Mouse (Mus musculus): ENCODE measurements at regions not wholly inside any gene's neighbourhood (a gene's known extent, or its start where the extent isn't known, plus 50 kb on each side); places are given as distances from the start of the nearest gene placed in this dataset.

DNA sequence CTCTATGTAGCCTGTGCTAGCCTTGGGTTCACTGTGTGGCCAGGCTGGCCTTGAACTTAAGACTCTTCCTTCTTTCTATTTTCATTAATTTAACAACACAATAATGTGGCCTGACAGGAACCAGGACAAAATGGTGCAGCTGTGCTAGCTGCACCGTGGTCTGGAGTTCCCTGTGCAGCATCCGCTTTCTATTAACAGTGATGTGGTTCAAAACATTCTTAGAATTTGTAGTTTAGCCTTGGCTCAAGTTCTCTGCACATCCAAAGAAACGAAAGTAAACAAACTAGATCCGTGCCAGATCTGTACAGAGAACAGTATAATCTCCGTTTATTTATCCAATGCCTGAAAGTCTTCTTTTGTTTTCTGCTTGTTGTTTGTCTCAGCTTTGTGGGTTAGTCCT, 88.5 kb downstream of the Irx1 start:
- no peak for DNase-seq (ENCODE audit: inconsistent age in 2 of 2, low spot score in 1 of 2)

DNA sequence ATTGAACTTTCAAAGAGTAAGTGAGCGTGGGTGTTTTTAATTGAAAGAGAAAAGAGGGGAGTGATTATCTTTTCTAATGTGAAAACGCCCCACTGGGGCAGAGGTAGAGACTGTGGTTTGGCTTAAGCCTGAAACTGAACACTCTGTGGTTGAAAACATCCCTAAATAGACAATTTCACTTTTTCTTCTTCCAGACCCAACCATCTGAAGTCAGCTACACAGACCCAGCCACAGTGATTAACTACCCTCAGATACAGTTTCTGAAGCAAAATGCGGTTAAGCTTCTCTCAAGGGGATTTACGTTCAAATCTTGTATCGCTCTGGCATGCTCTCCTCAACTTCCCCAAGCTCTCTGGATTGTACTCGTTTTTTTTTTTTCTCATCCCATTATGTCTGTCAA, 94.8 kb downstream of the Irx1 start:
- no peak for DNase-seq (ENCODE audit: inconsistent age in 2 of 2, low spot score in 1 of 2)

DNA sequence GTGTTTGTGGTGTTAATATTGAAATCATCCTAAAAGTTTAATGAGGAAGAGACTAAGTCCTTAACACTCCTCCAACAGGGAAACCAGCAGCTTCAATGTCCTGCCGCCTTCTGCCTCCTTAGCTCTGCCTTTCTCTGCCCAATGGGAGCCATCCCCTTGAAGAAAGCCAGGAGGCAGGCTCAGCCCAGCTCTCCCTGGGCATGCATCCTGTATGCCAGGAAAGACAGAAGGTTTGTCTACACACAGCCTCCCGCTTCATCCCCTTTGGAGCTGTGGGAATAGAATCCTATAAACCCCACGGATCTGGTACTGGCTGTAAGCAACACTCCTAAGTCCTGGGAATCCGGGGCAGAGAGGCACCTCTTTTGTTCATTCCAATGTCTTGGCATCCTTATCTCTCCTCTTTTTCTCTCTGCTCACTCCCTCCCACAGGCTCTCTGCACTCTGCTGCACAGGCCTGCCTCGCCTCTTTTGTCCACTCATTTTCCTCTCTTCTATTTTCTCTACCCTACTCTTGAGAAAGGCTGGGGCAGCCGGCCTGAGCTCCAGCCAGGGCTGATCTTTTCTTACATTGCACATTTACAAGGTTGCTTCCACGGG, 110.0 kb downstream of the Irx1 start:
- DNase-seq (ENCODE audit: inconsistent age in 2 of 2, low spot score in 1 of 2): no peak

DNA sequence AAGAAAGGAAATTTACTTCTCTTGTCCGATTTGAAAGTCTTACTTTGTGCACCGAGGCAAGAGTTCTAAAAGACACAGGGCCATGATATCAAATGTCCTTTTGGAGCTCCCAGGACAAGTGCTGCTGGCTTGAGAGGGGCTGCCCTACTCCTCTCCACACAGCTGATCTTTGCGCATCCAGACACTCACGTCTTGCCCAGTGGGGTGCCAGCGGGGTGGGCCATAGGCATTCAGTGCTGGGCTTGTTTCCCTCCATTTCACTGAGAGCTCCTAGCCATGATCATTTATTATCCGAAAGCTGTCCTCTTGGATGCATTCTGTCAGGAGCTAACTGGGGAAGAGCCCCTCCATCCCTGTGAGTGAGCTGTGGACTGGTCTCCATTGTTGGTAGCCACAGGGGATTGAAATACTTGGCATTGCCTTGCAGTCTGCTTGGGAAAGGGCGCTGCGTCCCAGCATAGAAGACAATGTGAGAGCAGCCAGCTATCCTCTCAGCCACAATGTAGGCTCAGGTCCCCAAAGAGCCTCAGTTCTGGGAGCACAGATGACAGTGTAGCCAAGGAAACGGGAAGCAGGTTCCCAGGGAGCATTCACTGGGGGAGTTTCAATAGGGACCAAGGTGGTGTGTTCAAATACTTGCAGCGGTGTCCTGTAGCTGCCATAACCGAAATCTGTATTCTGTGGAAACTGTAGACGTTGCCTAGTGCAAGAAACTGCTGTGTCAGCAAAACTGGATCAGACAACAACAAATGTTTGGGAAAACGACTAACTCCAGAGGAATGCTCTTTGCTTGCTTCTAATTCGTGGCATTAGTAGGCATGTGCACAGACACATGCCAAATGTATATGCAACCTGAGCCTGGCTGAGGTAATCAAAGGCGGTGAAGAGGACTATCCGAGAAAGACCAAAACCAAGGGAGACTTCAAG, 159.2 kb downstream of the Irx1 start:
- DNase-seq (ENCODE audit: inconsistent age in 2 of 2, low spot score in 1 of 2): no peak

DNA sequence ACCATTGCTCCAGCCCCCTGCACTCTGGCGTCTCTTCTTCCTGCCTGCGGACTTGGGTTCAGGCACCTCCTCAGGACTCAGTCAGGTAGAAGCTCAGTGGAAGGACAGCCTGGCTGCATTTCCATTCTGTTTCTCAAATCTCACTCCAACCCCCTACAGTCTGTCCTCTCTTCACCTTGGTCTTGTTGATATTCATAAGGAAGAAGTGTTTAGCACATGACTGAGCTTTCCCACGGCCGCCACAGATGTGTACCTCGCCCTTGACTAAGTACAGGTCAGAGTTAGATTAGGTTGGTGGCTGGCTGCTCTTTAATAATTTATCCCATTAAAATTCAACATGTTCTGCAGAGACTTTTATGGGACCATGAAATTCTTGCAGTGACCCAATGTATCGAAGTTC, 165.2 kb downstream of the Irx1 start:
- DNase-seq (ENCODE audit: inconsistent age in 2 of 2, low spot score in 1 of 2): no peak

DNA sequence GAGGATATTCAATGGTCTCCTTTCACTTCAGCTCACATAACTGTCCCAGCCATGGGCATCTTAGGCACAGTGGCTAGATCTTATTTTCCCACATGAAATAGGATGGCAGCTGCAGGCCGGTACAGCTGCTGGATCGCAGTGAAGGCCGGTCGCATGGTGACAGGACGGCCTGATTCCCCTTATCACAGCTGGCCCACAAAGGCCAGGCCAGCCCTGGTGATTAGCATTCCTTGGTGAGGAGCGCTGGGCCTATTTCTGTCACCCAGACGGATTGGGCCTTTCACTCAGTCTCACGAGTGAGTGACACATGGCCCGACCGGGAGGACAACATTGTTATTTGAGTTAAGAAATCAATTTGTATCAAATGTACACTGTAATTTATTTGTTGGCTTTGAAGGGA, 178.8 kb downstream of the Irx1 start:
- DNase-seq (ENCODE audit: inconsistent age in 2 of 2, low spot score in 1 of 2): no peak

DNA sequence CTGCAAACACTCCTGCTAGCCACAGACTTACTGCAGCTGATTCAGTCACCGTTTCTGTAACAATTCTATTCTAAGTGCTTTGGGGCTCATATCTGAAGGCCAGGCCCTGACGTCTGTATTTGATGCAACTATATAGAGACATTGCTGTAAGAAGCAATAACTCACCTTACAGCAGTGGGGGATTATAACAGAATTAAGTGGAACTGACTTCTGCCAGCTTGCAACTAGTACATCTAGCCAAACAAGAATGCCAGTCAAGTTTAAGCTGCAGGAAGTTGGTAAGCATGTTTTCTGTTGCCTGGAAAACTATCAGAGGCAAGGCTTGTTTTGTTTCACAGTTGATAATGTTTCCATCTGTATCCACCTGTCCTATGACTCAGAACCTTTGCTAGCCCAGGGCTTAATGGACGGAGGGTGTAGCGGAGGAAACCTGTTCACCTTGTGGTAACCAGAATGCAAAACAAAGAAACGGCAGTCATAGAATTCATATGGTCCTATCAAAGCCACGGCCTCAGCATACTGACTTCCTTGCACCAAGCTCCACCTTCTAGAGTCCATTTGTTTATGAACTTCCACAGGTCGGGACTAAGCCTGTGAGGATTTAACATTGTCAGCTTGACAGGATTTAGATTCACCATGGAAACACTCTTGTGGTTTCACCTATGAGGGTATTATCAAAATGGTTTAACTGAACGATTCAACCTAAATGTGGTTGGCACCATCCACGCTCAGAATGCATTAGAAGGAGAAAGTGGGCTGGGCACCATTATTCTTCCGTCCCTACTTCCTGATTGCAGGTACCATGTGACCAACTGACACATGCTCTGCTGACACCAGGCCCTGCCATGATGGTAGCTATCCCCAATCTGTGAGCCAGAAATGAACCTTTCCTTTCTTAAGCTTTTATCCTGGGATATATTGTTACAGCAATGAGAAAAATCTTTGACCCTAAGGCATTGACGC, 216.2 kb downstream of the Irx1 start:
- no peak for DNase-seq (ENCODE audit: inconsistent age in 2 of 2, low spot score in 1 of 2)

DNA sequence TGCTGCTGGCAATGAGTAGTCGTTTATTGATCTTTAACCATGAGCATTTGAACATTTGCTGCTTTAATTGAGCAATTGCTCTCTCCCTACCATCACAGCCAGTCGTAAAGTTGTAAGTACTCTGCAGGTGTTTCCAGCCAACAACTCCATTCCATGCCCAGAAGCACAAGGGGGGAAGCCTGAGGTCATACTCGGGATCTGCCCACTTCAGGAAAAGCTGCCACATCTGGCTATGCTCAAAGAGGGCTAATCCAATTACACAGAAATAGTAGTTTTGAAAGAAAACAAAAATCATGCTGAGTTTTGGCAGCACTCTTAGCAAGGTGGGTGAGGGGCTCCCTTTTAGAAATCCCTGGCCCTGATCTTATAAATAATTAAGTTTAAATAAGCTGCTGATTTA, 217.0 kb downstream of the Irx1 start:
- no peak for DNase-seq (ENCODE audit: inconsistent age in 2 of 2, low spot score in 1 of 2)

DNA sequence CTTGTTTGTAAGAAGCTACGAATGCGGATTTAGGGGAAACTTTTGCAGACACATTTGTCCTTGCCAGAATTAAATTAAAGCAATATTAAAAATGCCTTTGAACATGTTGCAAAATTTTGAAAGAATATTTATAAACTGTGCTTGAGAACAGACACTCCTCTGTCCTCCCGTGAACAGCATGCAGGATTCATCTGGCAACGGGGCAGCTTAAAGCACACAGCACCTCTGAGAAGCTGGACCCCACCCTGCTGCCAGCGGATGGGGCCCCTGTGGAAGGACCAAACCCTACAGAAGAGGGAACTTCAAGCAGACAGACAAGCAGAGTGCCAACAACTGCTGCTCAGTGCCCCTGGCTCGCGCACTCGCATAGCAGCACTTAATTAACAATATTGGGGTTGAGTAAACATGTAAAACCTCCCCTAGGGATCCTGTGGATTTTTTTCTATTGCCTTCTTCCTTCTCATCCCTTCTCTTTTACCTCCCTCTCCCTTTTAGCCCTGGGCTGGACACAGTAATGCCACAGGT, 226.6 kb downstream of the Irx1 start:
- no peak for DNase-seq (ENCODE audit: inconsistent age in 2 of 2, low spot score in 1 of 2)

DNA sequence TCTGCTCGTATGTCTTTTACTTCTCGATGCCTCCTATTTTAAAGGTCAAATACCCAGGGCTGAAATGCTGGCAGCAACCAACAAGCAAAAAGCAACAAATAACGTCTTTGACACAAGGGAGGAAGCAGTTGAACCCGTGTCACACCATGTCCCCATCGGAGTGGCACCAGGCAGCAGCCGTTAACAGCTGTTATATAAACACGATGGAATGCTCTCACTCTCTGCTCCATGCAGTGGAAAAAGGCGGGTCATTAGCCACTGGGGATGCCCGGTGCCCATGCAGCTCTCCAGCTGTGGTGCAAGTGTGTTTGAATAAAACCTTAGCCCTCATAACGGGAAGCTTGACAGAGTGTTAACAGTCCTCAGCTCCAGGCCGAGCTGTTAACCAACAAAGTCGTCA, 229.3 kb downstream of the Irx1 start:
- no peak for DNase-seq (ENCODE audit: inconsistent age in 2 of 2, low spot score in 1 of 2)

DNA sequence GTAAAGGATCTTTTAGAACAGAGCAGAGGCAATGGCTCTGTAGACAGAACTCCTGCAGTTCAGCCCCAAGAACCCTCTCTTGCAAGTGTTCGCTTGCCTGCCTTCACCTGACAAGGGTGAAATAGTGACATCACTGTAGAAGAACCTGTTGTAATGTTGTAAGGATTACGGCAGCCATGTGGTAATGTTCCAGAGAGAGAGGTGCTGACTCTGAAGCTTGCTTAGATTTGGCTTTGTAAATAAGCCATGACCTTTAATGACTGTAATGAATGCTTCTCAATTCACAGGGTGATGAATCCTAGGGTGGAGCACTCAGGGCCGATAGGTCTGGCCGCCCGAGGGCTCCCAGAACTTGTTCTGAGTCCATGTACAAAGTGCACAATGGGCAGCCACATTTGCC, 230.2 kb downstream of the Irx1 start:
- no peak for DNase-seq (ENCODE audit: inconsistent age in 2 of 2, low spot score in 1 of 2)

DNA sequence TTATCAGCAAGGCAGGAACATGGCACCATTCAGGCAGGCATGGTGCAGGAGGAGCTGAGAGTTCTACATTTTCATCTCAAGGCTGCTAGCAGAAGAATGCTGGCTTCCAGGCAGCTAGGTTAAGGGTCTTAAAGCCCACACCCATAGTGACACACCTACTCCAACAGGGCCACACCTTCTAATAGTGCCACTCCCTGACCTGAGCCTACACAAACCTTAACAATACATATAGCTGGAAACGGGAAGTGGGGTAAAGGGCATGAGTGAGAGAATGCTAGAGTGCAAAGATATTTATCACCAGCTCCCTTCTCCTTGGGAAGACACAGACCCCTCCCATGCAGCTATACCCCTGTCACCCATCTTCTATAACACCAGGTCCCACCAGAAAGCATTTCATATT, 230.6 kb downstream of the Irx1 start:
- DNase-seq (ENCODE audit: inconsistent age in 2 of 2, low spot score in 1 of 2): no peak

DNA sequence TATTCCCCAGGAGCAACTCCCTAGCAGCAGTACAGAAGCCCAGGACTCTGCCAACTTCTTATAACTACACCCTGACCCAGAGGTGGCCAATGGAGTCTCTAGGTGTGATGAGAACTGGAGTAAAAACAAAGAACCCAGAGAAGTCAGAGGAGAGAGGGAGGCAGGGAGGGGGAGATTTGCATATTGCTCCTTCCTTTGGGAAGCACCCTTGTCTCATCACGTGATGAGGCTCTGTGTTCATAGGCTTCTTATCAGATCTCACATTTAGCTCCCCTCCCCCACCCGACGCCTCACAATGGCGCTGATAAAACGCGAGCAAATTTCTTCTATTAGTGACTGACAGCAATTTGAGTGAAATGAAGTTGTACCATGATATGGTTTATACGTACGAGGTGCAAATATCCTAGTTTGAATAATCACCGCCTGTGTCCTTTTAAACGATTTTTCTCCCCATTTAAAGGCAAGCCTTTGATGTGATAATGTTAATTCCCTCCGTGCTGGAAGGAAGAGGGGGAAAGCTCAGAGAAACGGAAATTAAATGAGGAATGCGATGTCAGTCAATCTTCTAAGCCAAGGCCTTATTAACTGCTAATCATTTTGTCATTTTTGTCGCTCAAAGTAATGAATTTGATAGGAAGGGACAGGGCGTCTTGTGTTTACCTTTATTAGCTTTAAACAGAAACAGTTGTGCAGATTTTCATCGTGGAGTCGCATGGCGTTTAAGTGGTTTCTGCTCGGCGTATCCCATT, 273.3 kb downstream of the Irx1 start:
- no peak for DNase-seq (ENCODE audit: inconsistent age in 2 of 2, low spot score in 1 of 2)

DNA sequence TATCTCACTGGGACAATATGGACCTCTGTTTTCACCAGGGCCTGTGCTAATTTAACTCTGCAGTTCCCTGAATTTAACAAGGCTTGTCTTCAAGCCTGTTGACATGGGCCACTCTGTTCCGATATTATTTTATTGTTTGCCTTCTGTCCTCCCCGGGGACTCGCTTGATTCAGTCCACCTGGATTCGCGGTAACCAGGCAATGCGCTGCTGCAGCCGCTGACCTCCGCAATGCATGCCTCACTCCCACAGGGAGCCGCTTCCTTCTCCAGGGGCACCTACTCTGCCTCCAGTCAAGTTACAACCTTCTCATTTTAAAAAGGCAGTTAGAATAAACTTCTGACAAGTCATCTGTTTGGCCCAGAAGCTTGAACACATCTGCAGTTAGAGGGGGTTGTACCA, 274.3 kb downstream of the Irx1 start:
- DNase-seq (ENCODE audit: inconsistent age in 2 of 2, low spot score in 1 of 2): no peak

DNA sequence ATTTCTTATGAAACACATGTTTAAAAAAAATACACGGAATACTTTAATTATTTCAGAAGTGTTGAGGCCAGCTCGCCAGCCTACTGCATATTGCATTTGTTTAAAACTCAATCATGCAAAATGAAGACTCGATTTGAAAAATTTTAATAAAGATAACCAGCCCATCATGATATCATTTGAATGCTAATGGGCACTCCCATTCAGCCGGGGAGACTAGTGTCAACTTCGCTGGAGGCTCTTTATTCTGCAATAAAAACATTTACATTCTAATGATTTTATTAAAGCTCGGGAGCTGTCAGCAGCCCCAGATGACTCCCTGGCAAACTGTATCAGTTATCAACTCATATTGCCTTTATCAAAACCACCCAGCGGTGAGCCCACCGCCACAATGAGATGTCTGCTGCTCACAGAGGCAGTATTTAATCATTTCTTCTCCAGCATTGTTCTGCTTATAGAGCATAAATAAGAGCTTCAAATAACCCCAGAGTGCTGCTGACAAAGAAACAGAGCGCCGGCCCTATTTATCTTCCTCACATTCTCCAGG, 287.4 kb downstream of the Irx1 start:
- no peak for DNase-seq (ENCODE audit: inconsistent age in 2 of 2, low spot score in 1 of 2)

DNA sequence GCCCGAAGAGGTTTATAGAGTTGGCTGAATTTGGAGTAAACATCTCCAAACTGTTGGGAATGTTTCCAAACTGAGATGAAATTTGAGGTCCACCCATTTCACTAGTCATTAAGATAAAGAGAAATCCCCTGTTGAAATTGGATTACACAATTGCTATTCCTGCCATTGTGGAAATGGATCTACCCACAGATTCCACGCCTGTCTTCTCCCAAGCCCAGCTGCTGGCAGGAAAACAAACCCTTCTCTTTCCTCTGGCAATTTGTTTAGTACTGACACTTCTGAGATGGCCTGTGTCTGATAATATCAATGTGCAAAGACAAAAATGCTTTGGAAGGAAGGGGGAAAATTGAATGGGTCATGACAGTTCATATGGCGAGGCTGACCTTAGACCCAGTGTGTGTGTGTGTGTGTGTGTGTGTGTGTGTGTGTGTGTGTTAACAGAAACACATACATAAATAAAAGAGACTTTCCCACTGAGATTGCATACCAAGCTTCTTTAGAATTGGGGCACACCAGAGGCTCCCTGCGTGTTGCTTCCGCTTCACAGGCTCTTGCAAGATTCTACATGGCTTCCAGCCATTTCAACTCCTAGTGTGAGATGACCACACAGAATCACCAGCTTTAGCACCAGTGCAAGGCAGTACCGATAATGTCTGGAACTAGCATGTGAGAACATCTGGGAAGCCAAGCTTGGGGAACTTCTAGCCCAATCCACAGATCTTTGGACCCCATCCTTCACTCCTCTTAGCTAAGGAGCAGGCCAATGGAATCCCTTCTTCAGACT, 293.4 kb downstream of the Irx1 start:
- no peak for DNase-seq (ENCODE audit: inconsistent age in 2 of 2, low spot score in 1 of 2)

DNA sequence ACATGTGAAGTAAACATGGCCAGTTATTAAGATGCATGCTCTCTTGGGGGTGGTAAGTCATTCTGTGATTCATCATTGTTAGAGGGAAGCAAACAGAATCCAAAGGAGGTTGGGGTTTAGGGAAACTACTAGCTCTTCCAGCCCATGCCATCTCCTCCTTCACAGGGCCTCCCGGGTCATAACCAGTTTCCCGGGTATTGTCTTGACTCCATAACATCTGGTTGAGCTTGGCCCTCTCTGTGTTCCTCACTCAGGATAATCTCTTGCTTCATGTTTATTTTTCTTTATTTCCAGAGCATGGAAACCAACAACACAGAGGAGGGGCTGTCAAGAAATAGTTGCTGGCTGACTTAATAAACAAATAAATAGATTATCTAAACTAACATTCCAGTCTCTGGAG, 295.3 kb downstream of the Irx1 start:
- no peak for DNase-seq (ENCODE audit: inconsistent age in 2 of 2, low spot score in 1 of 2)

DNA sequence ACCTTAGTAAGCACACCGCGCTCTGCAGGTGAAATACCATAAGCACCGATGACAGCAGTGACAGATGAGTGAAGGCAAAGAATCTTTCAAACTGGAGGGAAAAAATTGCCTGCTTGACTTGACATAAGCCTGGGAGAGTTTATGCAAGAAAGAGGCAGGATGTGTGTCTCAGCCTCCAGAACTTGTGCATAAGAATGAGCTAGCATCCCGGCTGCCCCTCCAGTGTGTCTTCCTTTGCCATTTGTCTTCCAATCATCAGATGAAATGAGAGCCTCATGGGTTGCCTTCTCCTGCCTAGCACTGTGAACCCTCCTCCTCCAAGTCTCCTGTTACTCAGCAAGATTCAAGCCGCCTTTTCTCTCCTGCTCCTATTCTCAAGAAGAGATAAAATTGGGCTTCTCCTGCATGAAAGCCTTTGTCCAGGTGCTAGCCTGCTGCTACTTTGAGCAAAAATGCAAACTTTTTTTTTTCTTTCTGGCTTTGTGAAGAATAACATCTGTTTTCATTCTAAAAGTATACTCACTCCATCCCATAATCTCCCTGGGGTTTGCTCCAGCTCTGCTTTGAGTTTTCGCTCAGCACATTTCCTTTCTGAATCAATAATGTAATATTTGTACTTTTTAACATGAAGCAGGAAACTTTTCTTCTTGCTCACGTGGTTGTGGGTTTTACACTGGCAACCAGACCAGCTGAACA, 298.2 kb downstream of the Irx1 start:
- DNase-seq (ENCODE audit: inconsistent age in 2 of 2, low spot score in 1 of 2): no peak

DNA sequence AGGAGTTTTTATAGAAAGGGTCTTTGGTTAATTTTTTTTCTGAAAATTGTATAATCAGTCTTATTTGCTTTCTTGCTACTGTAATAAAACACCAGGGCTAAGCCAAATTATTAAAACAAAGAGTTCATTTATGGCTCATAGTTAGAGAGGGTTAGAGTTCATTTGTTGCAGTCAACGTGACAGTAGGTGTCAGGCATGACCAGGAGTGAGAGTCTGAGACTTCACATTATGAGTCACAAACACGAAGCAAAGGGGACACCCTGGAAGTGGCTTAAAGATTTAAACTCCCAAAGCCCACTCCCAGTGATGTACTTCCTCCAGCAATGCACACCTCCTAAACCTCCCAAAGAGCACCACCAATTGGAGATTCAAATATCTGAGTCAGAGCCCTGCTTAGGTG, 305.6 kb downstream of the Irx1 start:
- DNase-seq (ENCODE audit: inconsistent age in 2 of 2, low spot score in 1 of 2): no peak

Measured in adrenal gland, adult (tissue).